Mouse (Mus musculus) lung, adult 2 months (tissue): ENCODE results near the gene Marveld3.
A peak's percentile ranks its signal among the peaks of the same experiment; 100 is the strongest.

Experiments
- CTCF ChIP-seq: fragments of 200-500 bp; IDR thresholded peaks from 2 replicates; pipeline ENCODE4 v1.5.1; 2011; ENCODE audit warnings: mild to moderate bottlenecking, low read length, control low read depth; ENCODE audit not compliant: insufficient read depth
- POLR2A ChIP-seq: fragments of 200-500 bp; IDR thresholded peaks from 2 replicates; pipeline ENCODE4 v1.6.1; 2011; ENCODE audit warnings: low read depth, mild to moderate bottlenecking, control low read depth, low read length, borderline replicate concordance; ENCODE audit errors: extremely low read depth

DNA sequence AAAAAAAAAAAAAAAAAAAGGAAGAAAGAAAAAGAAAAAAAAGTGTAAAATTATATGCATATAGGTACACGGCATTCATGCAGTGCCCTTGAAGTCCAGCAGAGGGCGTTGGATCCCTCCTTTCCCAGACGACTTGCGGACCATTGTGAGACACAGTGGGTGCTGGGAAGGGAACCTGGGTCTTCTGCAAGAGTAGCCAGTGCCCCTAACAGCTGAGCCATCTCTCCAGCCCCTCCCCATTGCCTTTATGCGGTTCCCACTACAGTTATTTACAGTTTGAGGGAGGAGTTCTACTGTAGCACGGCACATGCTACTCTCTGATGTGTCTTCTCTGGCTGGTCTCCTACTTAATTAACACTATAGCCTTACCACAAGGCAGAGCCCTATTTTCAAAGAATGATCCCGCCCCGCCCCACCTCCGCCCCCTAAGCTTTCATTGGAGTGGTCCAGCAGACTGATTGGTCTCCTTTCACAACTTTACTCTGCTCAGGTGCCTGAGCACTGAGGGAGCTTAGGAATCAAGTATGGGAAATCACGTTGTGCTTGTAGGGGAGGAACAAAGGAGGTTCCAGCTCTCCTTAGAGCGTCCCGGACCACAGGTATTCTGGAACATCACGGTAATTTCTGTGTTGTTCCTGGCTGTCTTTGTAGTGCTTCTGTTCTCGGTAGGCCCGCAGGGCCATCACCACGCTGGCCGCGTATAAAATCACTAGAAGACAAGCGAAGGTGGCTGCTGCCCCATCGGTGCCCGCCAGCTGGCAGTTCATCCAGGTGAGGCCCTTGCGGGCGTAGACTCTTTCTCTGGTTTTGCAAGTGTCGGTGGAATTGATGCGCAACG, 14.3 kb downstream of the Marveld3 start:
- TF ChIP-seq CTCF (peak; percentile 65), POLR2A (no peak)
